Mouse (Mus musculus): ENCODE data around the gene Hectd3. TPM values are rescaled to one million over a fixed set of nuclear protein-coding genes. Genes with fewer than 3 reads are reported as not detected.
A peak's percentile ranks its signal among the peaks of the same experiment; 100 is the strongest.

Hectd3 gene
- total RNA-seq, 2 experiments from 2014 or later: 43.4 to 43.5 TPM

DNA sequence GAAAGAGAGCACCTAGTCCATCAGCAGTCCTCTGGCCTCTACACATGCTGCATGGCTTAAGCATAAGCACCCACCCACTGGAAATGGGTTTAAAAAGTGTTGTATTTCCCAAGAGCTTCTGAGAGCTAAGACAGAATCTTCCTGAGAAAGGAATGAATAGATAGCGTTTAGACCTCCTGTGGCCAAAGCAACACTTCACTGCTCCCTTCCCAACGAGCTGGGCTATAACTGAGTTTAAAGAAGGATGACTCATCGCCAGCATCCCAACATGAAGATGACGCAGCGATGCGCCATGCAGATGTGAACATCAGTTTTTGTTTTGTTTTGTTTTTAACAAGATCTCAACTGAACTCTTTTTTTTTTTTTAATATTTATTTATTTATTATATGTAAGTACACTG, 18.5 kb downstream of the Hectd3 start:
- no peak for DNase-seq (ENCODE audit: low spot score in 2 of 2)

GRCm38 (mm10) chr4:117014901-117015415, 19.8 kb downstream of the Hectd3 start:
- DNase-seq (ENCODE audit: low spot score in 2 of 2): no peak

- DNase-seq (ENCODE audit: low spot score in 2 of 2): no peak
These were observed 22.6 kb downstream of the Hectd3 start for GRCm38 (mm10) chr4:117017738-117018137.

GRCm38 (mm10) chr4:117018327-117018726, 23.2 kb downstream of the Hectd3 start:
- no peak for DNase-seq (ENCODE audit: low spot score in 2 of 2)

GRCm38 (mm10) chr4:117019206-117020134, 24.4 kb downstream of the Hectd3 start, which contains the start of gene Eif2b3:
Eif2b3 (plus strand) TSS chr4:117019402.
- DNase-seq (ENCODE audit: low spot score in 2 of 2): peak; percentile 82 to 92

GRCm38 (mm10) chr4:117023469-117023868, 28.4 kb downstream of the Hectd3 start:
- DNase-seq (ENCODE audit: low spot score in 2 of 2): no peak

DNA sequence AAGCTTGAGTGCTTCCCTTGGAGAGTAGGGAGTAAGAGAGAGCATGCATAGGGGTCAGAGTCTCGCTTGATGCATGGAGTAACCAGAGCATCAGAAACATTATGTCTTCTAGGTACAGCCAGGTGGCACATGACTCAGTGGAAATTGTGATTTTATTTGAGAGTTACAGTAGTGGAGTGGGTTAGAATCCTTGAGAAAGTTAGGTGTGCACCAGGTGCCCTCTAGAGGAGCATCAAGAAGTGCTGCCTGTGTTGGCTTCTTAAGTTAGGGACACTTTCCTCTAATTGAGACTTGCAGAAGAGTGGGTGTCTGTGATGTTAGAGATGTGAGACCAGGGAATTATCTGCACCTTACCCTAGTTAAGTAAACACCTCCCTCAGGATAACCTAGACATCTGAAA, 36.0 kb downstream of the Hectd3 start:
- no peak for DNase-seq (ENCODE audit: low spot score in 2 of 2)

GRCm38 (mm10) chr4:117039925-117040687, 45.0 kb downstream of the Hectd3 start:
- DNase-seq (ENCODE audit: low spot score in 2 of 2): peak; percentile 75 to 91

DNA sequence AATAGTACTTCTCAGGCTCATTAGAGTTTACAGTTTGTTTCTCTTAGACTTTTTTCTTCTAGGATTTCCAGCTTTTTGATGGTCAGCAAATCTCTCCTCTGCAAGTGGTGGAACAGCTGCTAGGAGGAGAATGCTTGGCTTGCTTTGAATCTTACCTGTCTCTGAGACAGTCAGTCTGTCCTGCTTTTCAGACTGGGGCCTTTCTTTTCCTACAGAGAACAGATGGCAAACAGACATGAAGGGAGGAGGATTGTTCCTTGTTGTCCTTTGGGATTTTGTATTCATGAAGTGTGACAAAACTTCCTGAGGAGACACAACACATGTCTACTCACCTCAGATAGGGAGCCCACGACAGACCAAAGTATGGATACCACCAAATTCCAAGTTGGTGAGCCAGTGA, 45.7 kb downstream of the Hectd3 start:
- no peak for DNase-seq (ENCODE audit: low spot score in 2 of 2)

- DNase-seq (ENCODE audit: low spot score in 2 of 2): peak in 1 of 2 experiments; percentile 12
These were observed 46.2 kb downstream of the Hectd3 start for GRCm38 (mm10) chr4:117041283-117041721.

DNA sequence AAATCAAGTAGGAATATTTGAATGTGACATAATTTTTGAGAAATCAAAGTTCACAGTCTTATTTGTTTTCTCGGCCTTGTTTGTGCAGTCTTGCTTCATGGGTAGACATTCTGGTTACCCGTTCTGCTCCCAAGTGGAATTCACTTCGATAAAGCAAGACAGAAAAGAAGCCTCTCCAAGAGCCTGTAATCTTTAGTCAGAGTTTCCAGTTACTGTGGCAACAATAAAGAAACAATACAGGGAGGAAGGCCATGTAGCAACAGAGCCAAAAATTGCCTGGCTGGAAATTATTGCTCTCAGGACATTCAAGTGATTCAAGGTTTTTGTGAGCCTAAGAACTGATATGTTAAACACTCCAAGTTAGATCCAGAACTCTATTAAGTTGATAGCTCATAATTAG, 53.7 kb downstream of the Hectd3 start:
- DNase-seq (ENCODE audit: low spot score in 2 of 2): no peak

DNA sequence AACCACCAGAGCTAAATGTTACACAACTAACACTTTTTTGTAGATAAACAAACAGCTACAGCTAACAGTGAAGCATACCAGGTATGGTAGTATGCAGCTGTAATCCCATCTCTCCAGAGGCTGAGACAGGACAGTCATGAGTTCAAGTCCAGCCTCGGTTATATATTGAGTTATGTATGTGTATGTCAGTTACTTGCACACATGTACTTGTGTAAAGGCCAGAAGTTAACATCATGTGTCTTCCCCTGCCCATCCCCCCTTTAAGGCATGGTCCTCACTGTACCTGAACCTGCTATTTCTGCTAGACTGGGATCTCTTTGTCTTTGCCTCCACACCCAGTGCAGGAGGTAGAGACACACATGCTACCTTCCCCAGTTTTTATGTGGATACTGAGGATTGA, 54.4 kb downstream of the Hectd3 start:
- no peak for DNase-seq (ENCODE audit: low spot score in 2 of 2)

- no peak for DNase-seq (ENCODE audit: low spot score in 2 of 2)
These were observed 57.5 kb downstream of the Hectd3 start for GRCm38 (mm10) chr4:117052626-117053025.

GRCm38 (mm10) chr4:117053956-117054355, 58.8 kb downstream of the Hectd3 start:
- DNase-seq (ENCODE audit: low spot score in 2 of 2): no peak

Other genes starting within 250 kb of the Hectd3 start
- gene Toe1, start 187.7 kb upstream of the Hectd3 start, total RNA-seq (2021): 10 to 100 TPM; 12.2 to 13.8 TPM
- 1 to 10 TPM; 2.6 to 3.4 TPM for gene Mutyh, start 187.6 kb upstream of the Hectd3 start, total RNA-seq (2021)
- 1 to 10 TPM; 3.3 to 3.7 TPM for gene Hpdl, start 173.6 kb upstream of the Hectd3 start, total RNA-seq (2021)
- 10 to 100 TPM; 12.2 to 15.8 TPM for gene Zswim5, start 117.9 kb upstream of the Hectd3 start, total RNA-seq (2021)
- gene Urod, start 904 bp upstream of the Hectd3 start, total RNA-seq (2021): 10 to 100 TPM; 49.3 to 60.5 TPM
- 10 to 100 TPM; 22.3 to 23.8 TPM for gene Eif2b3, start 24.1 kb downstream of the Hectd3 start, total RNA-seq (2021)
- 1 to 10 TPM; 1.9 to 3.6 TPM for gene Ptch2, start 100.8 kb downstream of the Hectd3 start, total RNA-seq (2021)
- 1 to 10 TPM; 9.4 to 9.9 TPM for gene Btbd19, start 130.4 kb downstream of the Hectd3 start, total RNA-seq (2021)
- 1 to 10 TPM in 1 of 2 experiments, under 1 TPM in 1; 0.95 to 2.3 TPM for gene Tctex1d4, start 131.5 kb downstream of the Hectd3 start, total RNA-seq (2021)
- 10 to 100 TPM; 11.6 to 13.8 TPM for gene Plk3, start 138.6 kb downstream of the Hectd3 start, total RNA-seq (2021)
- 100 to 1,000 TPM; 436 to 472 TPM for gene Rps8, start 160.9 kb downstream of the Hectd3 start, total RNA-seq (2021)
- gene Kif2c, start 187.3 kb downstream of the Hectd3 start, total RNA-seq (2021): 1 to 10 TPM; 1.3 to 1.7 TPM